Mouse (Mus musculus) neural tube, embryonic 15.5 days (tissue): ENCODE measurements around the gene Ttll5. TPM values are rescaled to one million over a fixed set of nuclear protein-coding genes. Genes with fewer than 3 reads are reported as not detected.

Source experiments
- ATAC-seq: fragments of 200-750 bp; cut with Nextera tagmentation; 2 replicates; pipeline ENCODE4 v1.8.0; 2017; ENCODE audit warnings: mild to moderate bottlenecking, moderate TSS enrichment, moderate library complexity; ENCODE audit not compliant: low FRiP score
- H3K27ac ChIP-seq: fragments of 300-500 bp; sonication (generic); replicated peaks from 2 replicates; pipeline ENCODE4 v1.5.1; 2015; ENCODE audit warnings: mild to moderate bottlenecking, inconsistent platforms
- H3K27me3 ChIP-seq: fragments of 300-500 bp; sonication (generic); replicated peaks from 2 replicates; pipeline ENCODE4 v1.6.1; 2015; ENCODE audit warnings: inconsistent platforms
- H3K36me3 ChIP-seq: fragments of 300-500 bp; sonication (generic); 2 replicates; pipeline ENCODE4 v1.6.1; 2015; ENCODE audit warnings: inconsistent platforms
- H3K4me1 ChIP-seq: fragments of 300-500 bp; sonication (generic); 2 replicates; pipeline ENCODE4 v1.6.1; 2015; ENCODE audit warnings: inconsistent platforms
- H3K4me2 ChIP-seq: fragments of 300-500 bp; sonication (generic); 2 replicates; pipeline ENCODE4 v1.6.1; 2015; ENCODE audit warnings: inconsistent platforms, mild to moderate bottlenecking, moderate library complexity
- H3K4me3 ChIP-seq: fragments of 300-500 bp; sonication (generic); replicated peaks from 2 replicates; pipeline ENCODE4 v1.5.1; 2015; ENCODE audit warnings: mild to moderate bottlenecking, inconsistent platforms
- H3K9ac ChIP-seq: fragments of 300-500 bp; sonication (generic); replicated peaks from 2 replicates; pipeline ENCODE4 v1.6.1; 2015; ENCODE audit warnings: mild to moderate bottlenecking, inconsistent platforms
- H3K9me3 ChIP-seq: fragments of 300-500 bp; sonication (generic); replicated peaks from 2 replicates; pipeline ENCODE4 v1.6.1; 2016; ENCODE audit warnings: inconsistent platforms
- WGBS: fragments of 180-500 bp; shearing (Covaris S2); methylation state at CpG from one replicate; pipeline ENCODE4 v1.1.7; 2015; ENCODE audit warnings: mixed read lengths; 5-methylcytosine and 5-hydroxymethylcytosine counted together
- polyA plus RNA-seq: library from polyadenylated mRNA; unstranded; fragments of >200 nt; fragmentation: Nextera tagmentation; extraction: Ambion mirVana; gene quantifications from 2 replicates; pipeline ENCODE4 v1.2.1, GENCODE M21; 2015

The Ttll5 gene
- polyA plus RNA-seq, 1 experiment from 2014 or later = 10.7 TPM

DNA sequence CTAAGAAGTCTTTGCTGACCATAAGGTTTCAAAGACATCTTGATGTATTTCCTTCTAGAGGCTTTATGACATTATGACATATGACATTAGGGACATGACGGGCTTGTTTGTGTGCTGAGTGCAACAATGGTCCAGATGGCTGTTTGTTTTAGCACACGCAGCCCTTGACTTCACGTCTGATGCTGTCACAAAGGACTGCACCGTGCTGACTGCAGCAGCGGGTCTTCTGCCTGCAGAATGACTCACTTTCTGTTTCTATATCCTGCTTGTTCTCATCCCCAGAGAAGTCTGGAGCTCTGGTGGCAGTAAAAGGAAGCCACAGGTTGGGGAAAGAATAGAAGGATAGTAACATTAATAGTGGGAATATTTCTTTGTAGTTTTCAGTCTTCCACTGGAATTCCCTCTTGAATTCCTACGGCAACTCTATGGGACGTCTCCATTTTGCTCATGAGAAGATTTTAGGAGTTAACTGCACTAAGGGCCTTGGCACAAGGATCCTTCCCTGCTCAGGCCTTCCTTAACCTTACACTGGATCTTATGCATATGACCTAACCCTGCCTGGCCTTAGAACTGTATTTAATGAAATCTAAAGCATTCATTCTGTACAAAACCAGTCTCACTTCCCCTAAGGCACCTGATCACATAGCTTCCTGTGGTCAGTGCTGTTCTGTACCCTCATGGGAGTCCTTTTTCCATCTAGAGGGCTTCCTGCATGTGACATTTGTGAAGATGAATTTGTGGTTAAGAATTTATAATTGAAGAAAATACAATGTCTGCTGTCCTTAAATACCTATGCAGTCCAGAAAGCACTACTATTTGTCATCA lies 167.8 kb downstream of the Ttll5 start:
- Histone ChIP-seq H3K4me3 (no peak overlapping the region), H3K9me3 (no peaks in the 10 kb centered on the region), H3K36me3 (peaks cover 4% of the 10 kb centered on the region; the same call in 1 of the 2 replicates), H3K4me1 (peaks cover 1% of the 10 kb centered on the region), H3K9ac (no peak overlapping the region), H3K4me2 (no peak overlapping the region), H3K27ac (no peak overlapping the region), H3K27me3 (no peaks in the 10 kb centered on the region)
- no peak for ATAC-seq
- WGBS = 50% methylated on average over 7 of the region's 7 CpGs

- WGBS = 95% methylated on average over 2 of the region's 2 CpGs
- no peak for ATAC-seq
Observed at GRCm38 (mm10) chr12:85992838-85993234, 168.4 kb downstream of the Ttll5 start.

DNA sequence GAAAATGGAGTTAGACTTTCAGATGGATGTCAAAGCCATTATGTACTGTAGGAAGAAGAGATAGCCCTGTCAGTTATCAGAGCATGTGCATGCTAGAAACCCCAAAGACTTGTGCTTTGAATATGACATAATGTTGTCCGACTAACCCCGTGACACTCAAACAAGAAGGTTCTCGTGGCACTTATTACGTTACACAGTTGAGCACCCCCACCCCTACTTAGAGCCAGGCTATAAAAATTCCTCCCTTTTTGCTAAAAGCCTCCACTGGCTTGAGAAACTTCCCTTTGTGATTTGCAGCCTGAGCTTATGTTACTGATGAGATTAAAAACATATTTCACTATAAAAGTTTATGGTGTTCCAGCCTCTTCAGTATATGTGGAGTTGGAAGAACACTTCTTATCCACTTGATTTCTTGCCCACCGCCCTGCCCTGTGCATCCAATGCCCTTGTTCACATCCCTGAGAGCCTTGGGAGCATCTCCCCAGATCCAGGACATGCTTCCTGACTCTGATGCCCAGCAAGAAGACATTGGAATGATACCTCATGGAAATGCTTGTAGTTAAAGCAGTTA lies 169.4 kb downstream of the Ttll5 start:
- no peaks in the 10 kb centered on the region for H3K27me3 ChIP-seq
- H3K9me3 ChIP-seq = no peaks in the 10 kb centered on the region
- H3K9ac ChIP-seq = no peak overlapping the region
- H3K27ac ChIP-seq = no peak overlapping the region
- no peak overlapping the region for H3K4me3 ChIP-seq
- H3K36me3 ChIP-seq = peaks cover 4% of the 10 kb centered on the region; the same call in 1 of the 2 replicates
- WGBS = 66% methylated on average over 5 of the region's 5 CpGs
- H3K4me1 ChIP-seq = no peaks in the 10 kb centered on the region; the same call in 1 of the 2 replicates
- no peak overlapping the region for H3K4me2 ChIP-seq
- ATAC-seq = no peak

More at GRCm38 (mm10) chr12:85992838-85993234, 168.4 kb downstream of the Ttll5 start:
- no peaks in the 10 kb centered on the region for H3K9me3 ChIP-seq
- peaks cover 4% of the 10 kb centered on the region; the same call in 1 of the 2 replicates for H3K36me3 ChIP-seq
- H3K9ac ChIP-seq = no peak overlapping the region
- H3K4me2 ChIP-seq = no peak overlapping the region
- no peaks in the 10 kb centered on the region; the same call in 1 of the 2 replicates for H3K4me1 ChIP-seq
- H3K4me3 ChIP-seq = no peak overlapping the region
- H3K27me3 ChIP-seq = no peaks in the 10 kb centered on the region
- no peak overlapping the region for H3K27ac ChIP-seq

GRCm38 (mm10) chr12:86000641-86001073 lies 176.2 kb downstream of the Ttll5 start:
- no peak overlapping the region for H3K4me3 ChIP-seq
- no peak overlapping the region for H3K4me2 ChIP-seq
- WGBS = 37% methylated on average over 9 of the region's 9 CpGs
- H3K27me3 ChIP-seq = no peaks in the 10 kb centered on the region
- peaks cover 4% of the 10 kb centered on the region; the same call in 1 of the 2 replicates for H3K36me3 ChIP-seq
- H3K9me3 ChIP-seq = no peaks in the 10 kb centered on the region
- H3K27ac ChIP-seq = peak overlapping the region; percentile 63; the same call in 1 of the 2 replicates
- H3K4me1 ChIP-seq = peaks cover 13% of the 10 kb centered on the region; the same call in 1 of the 2 replicates
- H3K9ac ChIP-seq = no peak overlapping the region
- peak; percentile 35; the same call in 1 of the 2 replicates for ATAC-seq

DNA sequence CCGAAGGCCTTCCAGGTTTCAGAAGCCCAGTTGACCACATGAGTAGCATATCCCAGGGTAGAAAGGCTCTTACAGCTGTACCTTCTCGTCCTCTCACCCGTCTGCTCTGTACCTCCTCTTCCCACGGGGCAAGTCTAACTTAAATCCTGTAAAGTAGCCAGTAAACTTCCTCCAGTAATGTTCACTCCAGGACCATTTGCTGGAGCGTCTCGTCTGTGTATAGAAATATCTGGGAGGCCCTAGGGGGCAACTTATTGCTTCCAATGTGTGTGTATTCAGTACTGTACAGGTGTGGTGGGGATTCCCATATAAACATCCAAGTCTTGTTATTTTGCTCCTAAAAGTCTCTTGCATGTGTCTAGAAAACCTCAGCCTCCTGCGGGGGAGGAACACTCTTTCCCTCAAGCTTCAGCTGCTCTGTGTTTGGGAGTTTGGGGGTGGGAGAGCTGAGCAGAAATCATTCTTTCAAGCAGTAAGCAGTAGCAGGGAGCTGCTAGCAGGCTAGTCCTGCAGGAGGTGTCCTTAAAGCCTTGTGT lies 176.7 kb downstream of the Ttll5 start:
- Histone ChIP-seq H3K4me3 (no peak overlapping the region), H3K9me3 (no peaks in the 10 kb centered on the region), H3K27ac (peak overlapping the region; percentile 63), H3K9ac (no peak overlapping the region), H3K4me2 (no peak overlapping the region), H3K27me3 (no peaks in the 10 kb centered on the region), H3K4me1 (peaks cover 13% of the 10 kb centered on the region; the same call in 1 of the 2 replicates), H3K36me3 (peaks cover 4% of the 10 kb centered on the region; the same call in 1 of the 2 replicates)
- no peak for ATAC-seq
- WGBS = 54% methylated on average over 7 of the region's 7 CpGs

DNA sequence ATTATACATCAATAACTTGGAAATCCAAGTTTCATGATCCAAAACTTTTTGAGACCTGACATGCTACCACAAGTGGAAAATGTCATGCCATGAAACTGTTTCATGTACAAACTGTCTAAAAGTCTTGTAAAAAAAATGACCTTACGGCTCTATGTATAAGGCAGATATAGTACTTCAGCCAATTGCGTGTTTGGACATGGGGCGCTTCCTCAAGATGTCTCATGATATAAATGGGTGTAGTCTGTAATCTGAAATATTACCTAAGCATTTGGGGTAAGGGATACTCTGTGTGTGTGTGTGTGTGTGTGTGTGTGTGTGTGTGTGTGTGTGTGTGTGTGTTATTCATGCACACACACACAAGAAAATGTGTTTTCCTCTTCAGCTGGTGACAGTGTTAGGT lies 180.2 kb downstream of the Ttll5 start:
- Histone ChIP-seq H3K36me3 (no peaks in the 10 kb centered on the region), H3K27me3 (no peaks in the 10 kb centered on the region), H3K27ac (no peak overlapping the region), H3K9me3 (no peaks in the 10 kb centered on the region), H3K4me3 (no peak overlapping the region), H3K9ac (no peak overlapping the region), H3K4me1 (peaks cover 23% of the 10 kb centered on the region), H3K4me2 (no peak overlapping the region)
- ATAC-seq = no peak
- 97% methylated on average over 3 of the region's 3 CpGs for WGBS

GRCm38 (mm10) chr12:86007377-86007776 lies 182.9 kb downstream of the Ttll5 start:
- no peaks in the 10 kb centered on the region for H3K36me3 ChIP-seq
- H3K4me3 ChIP-seq = no peak overlapping the region
- H3K4me2 ChIP-seq = no peak overlapping the region
- no peaks in the 10 kb centered on the region for H3K27me3 ChIP-seq
- no peak overlapping the region for H3K9ac ChIP-seq
- peaks cover 10% of the 10 kb centered on the region for H3K4me1 ChIP-seq
- H3K27ac ChIP-seq = no peak overlapping the region
- H3K9me3 ChIP-seq = no peaks in the 10 kb centered on the region
- 73% methylated on average over 3 of the region's 3 CpGs for WGBS
- ATAC-seq = no peak

GRCm38 (mm10) chr12:86010656-86011055 lies 186.2 kb downstream of the Ttll5 start:
- Histone ChIP-seq H3K27me3 (no peaks in the 10 kb centered on the region), H3K4me1 (peaks cover 10% of the 10 kb centered on the region), H3K9ac (no peak overlapping the region), H3K27ac (no peak overlapping the region), H3K36me3 (no peaks in the 10 kb centered on the region), H3K4me3 (no peak overlapping the region), H3K4me2 (no peak overlapping the region), H3K9me3 (no peaks in the 10 kb centered on the region)
- WGBS = 93% methylated on average over 5 of the region's 5 CpGs
- ATAC-seq = no peak

DNA sequence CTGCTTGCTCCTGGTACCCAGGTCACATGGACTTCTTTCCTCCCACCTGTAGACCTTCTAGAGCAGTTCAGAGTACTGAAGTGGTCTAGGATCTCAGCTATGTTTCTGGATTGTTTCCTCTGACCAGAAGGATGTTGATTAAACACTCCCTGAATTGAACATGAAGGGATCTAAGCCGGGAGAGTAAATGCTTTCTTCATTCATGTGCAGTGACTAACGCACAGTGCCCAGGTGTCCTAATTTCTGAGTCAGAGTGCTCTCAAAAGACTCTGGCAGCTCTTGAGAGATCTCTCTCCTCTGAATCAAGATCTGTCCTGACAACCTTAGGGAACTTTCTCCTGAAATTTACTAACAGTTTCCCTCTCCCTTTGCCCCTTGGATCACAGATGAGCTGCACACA lies 187.7 kb downstream of the Ttll5 start:
- Histone ChIP-seq H3K4me2 (no peak overlapping the region), H3K9ac (no peak overlapping the region), H3K4me1 (peaks cover 10% of the 10 kb centered on the region), H3K36me3 (no peaks in the 10 kb centered on the region), H3K27ac (no peak overlapping the region), H3K9me3 (no peaks in the 10 kb centered on the region), H3K27me3 (no peaks in the 10 kb centered on the region), H3K4me3 (no peak overlapping the region)
- ATAC-seq = no peak
- 91% methylated on average over 2 of the region's 2 CpGs for whole genome bisulfite sequencing

DNA sequence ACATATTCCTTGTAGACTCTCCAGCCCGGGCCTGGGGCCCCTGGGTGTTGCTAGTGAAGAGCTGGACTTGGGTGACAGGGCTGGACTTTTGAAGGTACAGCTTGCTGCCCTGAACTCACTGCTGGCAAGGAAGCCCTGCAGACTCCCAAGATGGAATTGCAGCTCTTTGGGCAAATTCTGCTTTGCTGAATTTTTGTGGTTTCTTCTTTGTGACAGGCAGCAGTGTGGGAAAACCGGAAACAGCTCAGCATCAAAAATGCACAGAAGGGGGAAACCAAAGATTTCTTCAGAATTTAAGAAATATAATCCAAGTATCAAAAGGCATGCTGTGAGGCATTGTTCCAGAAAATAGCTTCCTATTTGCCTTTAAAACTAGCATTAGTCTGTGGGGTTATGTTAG lies 189.7 kb downstream of the Ttll5 start:
- ATAC-seq = no peak
- no peak overlapping the region for H3K27ac ChIP-seq
- no peaks in the 10 kb centered on the region for H3K27me3 ChIP-seq
- H3K4me1 ChIP-seq = no peaks in the 10 kb centered on the region
- H3K9ac ChIP-seq = no peak overlapping the region
- no peak overlapping the region for H3K4me3 ChIP-seq
- WGBS = 86% methylated on average over 2 of the region's 2 CpGs
- H3K36me3 ChIP-seq = no peaks in the 10 kb centered on the region
- no peaks in the 10 kb centered on the region for H3K9me3 ChIP-seq
- H3K4me2 ChIP-seq = no peak overlapping the region

DNA sequence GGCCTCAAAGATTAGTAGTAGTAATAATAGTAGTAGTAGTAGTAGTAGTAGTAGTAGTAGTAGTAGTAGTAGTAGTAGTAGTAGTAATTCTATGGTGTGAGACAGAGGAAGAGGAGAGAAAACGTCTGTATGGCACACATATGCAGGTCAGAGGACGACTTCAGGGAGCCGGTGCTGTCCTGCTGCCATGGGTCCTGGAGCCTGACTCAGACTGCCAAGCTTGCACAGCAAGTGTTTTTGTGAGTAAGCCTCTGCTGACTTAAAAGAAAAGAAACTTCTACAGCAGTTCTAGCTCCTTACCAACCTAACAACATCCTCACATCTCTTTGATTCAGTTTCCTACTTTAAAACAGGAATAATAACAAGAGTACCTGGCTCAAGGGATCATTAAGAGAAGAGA lies 190.2 kb downstream of the Ttll5 start:
- no peaks in the 10 kb centered on the region for H3K36me3 ChIP-seq
- no peak overlapping the region for H3K4me3 ChIP-seq
- H3K27me3 ChIP-seq = no peaks in the 10 kb centered on the region
- H3K9me3 ChIP-seq = no peaks in the 10 kb centered on the region
- ATAC-seq = no peak
- no peak overlapping the region for H3K9ac ChIP-seq
- H3K27ac ChIP-seq = no peak overlapping the region
- WGBS = 92% methylated on average over 3 of the region's 3 CpGs
- H3K4me1 ChIP-seq = no peaks in the 10 kb centered on the region
- no peak overlapping the region for H3K4me2 ChIP-seq

DNA sequence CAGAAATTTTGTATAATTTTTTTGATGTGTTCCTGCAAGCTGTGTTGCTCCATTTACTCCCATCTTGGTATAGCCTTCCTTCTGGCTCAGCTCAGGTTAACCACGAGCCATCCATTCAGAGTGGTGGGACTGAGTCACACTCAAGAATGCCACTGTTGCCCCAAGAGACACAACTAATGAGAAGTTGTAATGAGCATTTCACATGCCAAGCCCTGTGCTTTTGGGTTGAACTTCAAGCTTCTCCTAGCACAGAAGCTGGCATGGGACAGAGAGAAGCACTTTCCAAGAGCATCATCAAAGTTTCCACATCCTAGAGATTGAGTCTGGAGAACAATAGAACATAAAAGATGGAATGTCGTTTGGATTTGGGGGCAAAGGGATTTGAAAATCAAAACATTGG lies 190.7 kb downstream of the Ttll5 start:
- no peak for ATAC-seq
- no peaks in the 10 kb centered on the region for H3K27me3 ChIP-seq

More for the DNA sequence above, 190.7 kb downstream of the Ttll5 start:
- no peaks in the 10 kb centered on the region for H3K36me3 ChIP-seq
- H3K9me3 ChIP-seq = no peaks in the 10 kb centered on the region
- no peaks in the 10 kb centered on the region for H3K4me1 ChIP-seq
- no peak overlapping the region for H3K9ac ChIP-seq
- no peak overlapping the region for H3K4me2 ChIP-seq
- no peak overlapping the region for H3K4me3 ChIP-seq
- H3K27ac ChIP-seq = no peak overlapping the region
- WGBS = 84% methylated on average over 2 of the region's 2 CpGs
